ENCODE assay signal across 18 mouse cellular contexts in genomic region chr6:50846740-50847516, GRCm38 (mm10).
DNase-seq lines count a peak whose midpoint lies in the region; ATAC-seq lines count a peak whose summit lies in the region.
"Had no signal": no experiment of that assay in that cellular context is flagged by ENCODE, and none has a peak within 500 bp of the region (broad histone marks: within the 10 kb centered on the region; RNA-seq: fewer than 3 reads in every experiment).

No protein-coding gene starts in this region.

- no peak overlapping the region for H3K4me3 ChIP-seq in forebrain, embryonic 13.5 days
- H3K4me3 ChIP-seq in forebrain, embryonic 11.5 days (ENCODE audit: low read depth, low read length), result no peak overlapping the region
- H3K4me3 ChIP-seq in embryonic facial prominence, embryonic 15.5 days (replicated peaks), result no peak overlapping the region
- no peak overlapping the region for H3K4me3 ChIP-seq in hindbrain, embryonic 15.5 days
- no peak overlapping the region for H3K4me3 ChIP-seq in liver, embryonic 11.5 days (ENCODE audit: low read depth, low read length)
- H3K4me3 ChIP-seq: heart, embryonic 10.5 days; midbrain, embryonic 10.5 days had no signal

- no peak for DNase-seq in forebrain, embryonic 11.5 days (ENCODE audit: low spot score)
- DNase-seq in adipocyte (ENCODE audit: low spot score), result peak; percentile 27
- DNase-seq in liver, embryonic 11.5 days (ENCODE audit: low spot score), result no peak
- DNase-seq in gastrocnemius, postnatal 25 days, result no peak
- DNase-seq in heart, postnatal 25 days (ENCODE audit: low spot score), result no peak
- DNase-seq: cerebellum, adult 8-10 months; gastrocnemius, postnatal 10 days; heart, postnatal 14 days; kidney, postnatal 25 days; liver; lung, adult 2 months; right cerebral cortex, postnatal 4 days had no signal

- no peak overlapping the region for H3K4me2 ChIP-seq in forebrain, embryonic 13.5 days
- no peak overlapping the region for H3K4me2 ChIP-seq in forebrain, embryonic 11.5 days (ENCODE audit: low read depth, low read length, severe bottlenecking)
- H3K4me2 ChIP-seq in embryonic facial prominence, embryonic 15.5 days (replicated peaks), result peak overlapping the region; percentile 22
- H3K4me2 ChIP-seq in hindbrain, embryonic 15.5 days, result no peak overlapping the region
- no peak overlapping the region for H3K4me2 ChIP-seq in liver, embryonic 11.5 days

- ATAC-seq in forebrain, embryonic 13.5 days, result peak; percentile 41; the same call in 1 of the 2 replicates
- ATAC-seq in forebrain, embryonic 11.5 days (replicated peaks; ENCODE audit: low FRiP score), result no peak
- peak; percentile 43; the same call in 1 of the 2 replicates for ATAC-seq in embryonic facial prominence, embryonic 15.5 days (ENCODE audit: insufficient number of reproducible peaks, low FRiP score, low TSS enrichment, low read depth)
- ATAC-seq in hindbrain, embryonic 15.5 days (ENCODE audit: low FRiP score, low read depth), result peak; percentile 42; the same call in 1 of the 2 replicates
- no peak for ATAC-seq in liver, embryonic 11.5 days (replicated peaks; ENCODE audit: low FRiP score)
- ATAC-seq: intestine, postnatal 0 days had no signal

- H3K27me3 ChIP-seq in forebrain, embryonic 13.5 days, result no peaks in the 10 kb centered on the region
- no peaks in the 10 kb centered on the region for H3K27me3 ChIP-seq in forebrain, embryonic 11.5 days (ENCODE audit: control insufficient read depth, insufficient read depth, low read length)
- no peaks in the 10 kb centered on the region for H3K27me3 ChIP-seq in embryonic facial prominence, embryonic 15.5 days
- no peaks in the 10 kb centered on the region for H3K27me3 ChIP-seq in hindbrain, embryonic 15.5 days
- no peaks in the 10 kb centered on the region for H3K27me3 ChIP-seq in liver, embryonic 11.5 days (replicated peaks; ENCODE audit: control insufficient read depth, insufficient read depth, low read length)

- peaks cover 6% of the 10 kb centered on the region for H3K4me1 ChIP-seq in forebrain, embryonic 13.5 days
- H3K4me1 ChIP-seq in forebrain, embryonic 11.5 days (replicated peaks; ENCODE audit: control insufficient read depth, insufficient read depth, low read length), result no peaks in the 10 kb centered on the region
- peaks cover 18% of the 10 kb centered on the region for H3K4me1 ChIP-seq in embryonic facial prominence, embryonic 15.5 days
- peaks cover 10% of the 10 kb centered on the region for H3K4me1 ChIP-seq in hindbrain, embryonic 15.5 days (replicated peaks)
- H3K4me1 ChIP-seq in liver, embryonic 11.5 days (replicated peaks; ENCODE audit: control insufficient read depth, insufficient read depth, low read length), result no peaks in the 10 kb centered on the region
- H3K4me1 ChIP-seq: heart, embryonic 10.5 days had no signal

- H3K9ac ChIP-seq in forebrain, embryonic 13.5 days, result no peak overlapping the region
- no peak overlapping the region for H3K9ac ChIP-seq in forebrain, embryonic 11.5 days (ENCODE audit: low read length)
- H3K9ac ChIP-seq in embryonic facial prominence, embryonic 15.5 days, result no peak overlapping the region
- no peak overlapping the region for H3K9ac ChIP-seq in hindbrain, embryonic 15.5 days
- no peak overlapping the region for H3K9ac ChIP-seq in liver, embryonic 11.5 days (ENCODE audit: low read depth, low read length)

- intact Hi-C loops in heart, postnatal 25 days (cut with DNase I), result no loop called here

- 78% methylated on average over 18 of the region's 18 CpGs for WGBS in forebrain, embryonic 13.5 days
- 87% methylated on average over 18 of the region's 18 CpGs for WGBS in forebrain, embryonic 11.5 days
- WGBS in embryonic facial prominence, embryonic 15.5 days, result 37% methylated on average over 18 of the region's 18 CpGs
- WGBS in hindbrain, embryonic 15.5 days, result 49% methylated on average over 18 of the region's 18 CpGs
- 70% methylated on average over 18 of the region's 18 CpGs for WGBS in liver, embryonic 11.5 days

- no peaks in the 10 kb centered on the region for H3K9me3 ChIP-seq in forebrain, embryonic 13.5 days (replicated peaks)
- no peaks in the 10 kb centered on the region for H3K9me3 ChIP-seq in forebrain, embryonic 11.5 days (ENCODE audit: control insufficient read depth, low read length)
- H3K9me3 ChIP-seq in embryonic facial prominence, embryonic 15.5 days (replicated peaks), result no peaks in the 10 kb centered on the region
- H3K9me3 ChIP-seq in hindbrain, embryonic 15.5 days, result no peaks in the 10 kb centered on the region
- no peaks in the 10 kb centered on the region for H3K9me3 ChIP-seq in liver, embryonic 11.5 days (ENCODE audit: control insufficient read depth, low read length)
- H3K9me3 ChIP-seq: heart, embryonic 10.5 days; midbrain, embryonic 10.5 days had no signal

- no peak overlapping the region; the same call in 1 of the 2 replicates for H3K27ac ChIP-seq in forebrain, embryonic 13.5 days
- no peak overlapping the region for H3K27ac ChIP-seq in forebrain, embryonic 11.5 days (ENCODE audit: low read depth, low read length)
- H3K27ac ChIP-seq in embryonic facial prominence, embryonic 15.5 days (replicated peaks), result peak overlapping the region; percentile 55
- 0 out of 2 replicates have a peak overlapping the region, but pooled peaks have one; percentile 55 for H3K27ac ChIP-seq in hindbrain, embryonic 15.5 days (replicated peaks)
- no peak overlapping the region for H3K27ac ChIP-seq in liver, embryonic 11.5 days (ENCODE audit: low read depth, low read length)
- H3K27ac ChIP-seq: heart, embryonic 10.5 days; midbrain, embryonic 10.5 days had no signal

- H3K36me3 ChIP-seq in forebrain, embryonic 13.5 days (ENCODE audit: poor library complexity, severe bottlenecking), result no peaks in the 10 kb centered on the region
- H3K36me3 ChIP-seq in forebrain, embryonic 11.5 days (ENCODE audit: control insufficient read depth, insufficient read depth, low read length), result no peaks in the 10 kb centered on the region
- H3K36me3 ChIP-seq in embryonic facial prominence, embryonic 15.5 days, result no peaks in the 10 kb centered on the region
- H3K36me3 ChIP-seq in hindbrain, embryonic 15.5 days, result no peaks in the 10 kb centered on the region
- H3K36me3 ChIP-seq in liver, embryonic 11.5 days (ENCODE audit: control insufficient read depth, insufficient read depth, low read length), result no peaks in the 10 kb centered on the region
- H3K36me3 ChIP-seq: heart, embryonic 10.5 days; midbrain, embryonic 10.5 days had no signal

Comparison
In these comparisons a context has a peak if more than half of its experiments do, and no peak if none do; other contexts are left out.
1. ATAC-seq: peak in forebrain, embryonic 13.5 days (single experiment), embryonic facial prominence, embryonic 15.5 days (single experiment) and hindbrain, embryonic 15.5 days (single experiment); none in forebrain, embryonic 11.5 days (single experiment) and liver, embryonic 11.5 days (single experiment).
2. H3K27ac ChIP-seq: peak in embryonic facial prominence, embryonic 15.5 days (single experiment) and hindbrain, embryonic 15.5 days (single experiment); none in forebrain, embryonic 13.5 days (single experiment), forebrain, embryonic 11.5 days (single experiment) and liver, embryonic 11.5 days (single experiment).